Mouse (Mus musculus) monocyte, adult 2 months (primary cell): ENCODE measurements around the gene Gpc3.
"Not testable (repeated sequence)": the region's sequence is repeated elsewhere in the genome, so short reads cannot be mapped to it uniquely, and the experiment has no call there.

Source experiments
- DNase-seq, 2 experiments: peaks; one replicate each; pipeline ENCODE4 v3.0.0; 2022; ENCODE audit warnings: low spot score in 2 of 2, low read depth in 1 of 2

Gpc3 gene

DNA sequence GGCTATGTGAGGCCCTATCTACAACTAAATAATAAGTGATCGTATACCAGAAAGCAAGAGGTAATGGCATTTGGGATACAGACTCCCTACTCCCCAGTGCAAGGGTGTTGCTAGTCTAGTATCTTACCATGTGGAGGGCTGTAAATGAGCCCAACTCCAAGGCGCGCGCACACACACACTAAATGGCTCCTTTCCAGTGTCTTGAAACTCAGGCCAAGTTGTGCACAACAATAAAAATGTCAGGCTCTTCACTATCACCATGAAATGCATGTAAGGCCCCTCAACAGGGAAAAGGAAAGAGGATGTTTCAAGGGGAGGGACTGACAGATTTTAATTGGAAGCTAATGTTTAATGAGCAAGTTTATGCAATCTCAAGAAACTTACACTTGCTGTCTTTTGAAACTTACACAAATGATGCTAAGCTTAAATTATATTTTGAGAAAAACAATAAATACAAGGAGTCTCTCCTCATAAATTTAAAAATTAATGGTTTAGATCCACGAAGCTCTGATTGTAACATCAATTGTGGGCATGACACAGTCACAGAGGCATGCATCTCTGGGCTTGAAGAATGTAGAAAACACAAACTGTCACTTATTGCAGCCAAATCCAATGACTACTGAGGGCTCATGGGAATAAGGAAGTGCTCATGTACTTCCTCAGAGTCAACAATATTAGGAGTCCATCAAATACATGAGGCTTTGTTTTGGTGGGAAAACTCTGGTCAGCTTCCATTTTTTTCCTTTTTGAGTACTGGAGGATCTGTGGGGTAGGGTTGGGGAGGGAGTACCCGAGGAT lies 332.4 kb downstream of the Gpc3 start:
- DNase-seq, result no peak

DNA sequence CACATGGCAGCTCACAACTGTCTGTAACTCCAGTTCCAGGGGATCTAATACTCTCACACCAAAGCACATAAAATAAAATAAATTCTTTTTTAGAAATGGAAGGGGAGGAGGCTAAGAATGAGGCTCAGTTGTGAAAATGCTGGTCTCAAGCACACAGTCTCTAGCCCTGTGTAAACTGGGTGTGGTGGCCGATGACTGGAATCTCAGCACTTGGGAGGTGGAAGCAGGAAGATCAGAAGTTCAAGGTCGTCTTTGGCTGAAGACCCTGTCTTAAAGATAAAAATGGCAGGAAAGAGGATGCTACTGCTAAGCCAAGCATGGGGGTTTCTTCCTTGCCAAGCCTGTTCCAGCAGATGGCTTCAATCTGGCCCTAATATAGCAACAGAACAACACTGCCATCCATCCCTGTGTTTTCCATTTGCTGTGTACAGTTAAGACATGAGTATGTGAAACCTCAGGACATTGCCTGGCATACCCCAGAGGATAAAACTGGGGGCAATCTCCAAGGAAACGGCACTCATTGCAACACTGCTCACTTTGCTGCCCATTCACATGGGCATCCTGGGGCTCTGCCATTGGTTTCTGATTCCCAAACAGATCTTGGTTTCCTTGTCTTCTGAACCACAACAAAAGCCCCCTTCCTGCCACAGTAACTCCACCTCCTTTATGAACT lies 334.9 kb downstream of the Gpc3 start:
- DNase-seq, result no peak

DNA sequence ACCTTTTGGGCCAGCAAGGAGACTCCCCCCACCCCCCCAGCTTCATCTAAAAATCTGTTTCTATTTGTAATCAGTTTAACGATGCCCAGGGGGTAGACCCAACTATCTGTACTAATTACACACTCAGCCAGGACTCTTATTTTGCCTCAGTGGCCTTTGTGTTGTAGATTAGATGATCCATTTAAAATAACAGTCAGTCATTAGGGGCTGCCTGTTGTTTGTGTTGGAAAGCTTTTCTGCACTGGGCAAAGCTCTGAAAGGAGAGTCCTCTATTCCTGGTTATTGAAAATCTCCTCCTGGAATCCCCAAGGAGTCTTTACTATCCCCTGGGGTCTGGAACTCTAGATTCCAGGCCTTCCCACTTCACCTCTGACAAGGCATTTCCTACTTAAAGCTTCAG lies 336.2 kb downstream of the Gpc3 start:
- DNase-seq, result no peak

- no peak for DNase-seq
These were observed 340.7 kb downstream of the Gpc3 start for GRCm38 (mm10) chrX:52273016-52273415.

GRCm38 (mm10) chrX:52261991-52262390 lies 351.8 kb downstream of the Gpc3 start:
- no peak for DNase-seq

DNA sequence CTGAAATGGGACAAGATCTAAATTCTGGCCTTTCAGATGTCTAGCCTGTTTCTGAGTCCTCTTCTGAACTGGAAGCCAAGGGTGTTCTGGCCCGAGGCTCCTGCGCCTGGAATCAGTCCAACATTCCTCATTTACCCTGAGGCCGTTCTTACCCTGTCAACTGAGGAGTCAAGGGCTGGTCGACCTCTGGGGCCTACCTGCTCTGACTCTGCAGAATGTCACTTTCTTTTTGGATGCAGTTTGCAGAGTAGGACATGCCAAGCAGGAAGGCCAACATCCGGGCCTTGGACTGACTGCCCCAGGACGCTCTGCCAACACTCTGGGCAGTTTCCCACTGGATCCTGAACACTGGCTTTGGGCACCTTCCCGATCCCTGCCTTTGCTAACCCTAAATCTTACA lies 352.2 kb downstream of the Gpc3 start:
- DNase-seq, result no peak

- not testable (repeated sequence) for DNase-seq
These were observed 354.0 kb downstream of the Gpc3 start for GRCm38 (mm10) chrX:52259771-52260170.

DNA sequence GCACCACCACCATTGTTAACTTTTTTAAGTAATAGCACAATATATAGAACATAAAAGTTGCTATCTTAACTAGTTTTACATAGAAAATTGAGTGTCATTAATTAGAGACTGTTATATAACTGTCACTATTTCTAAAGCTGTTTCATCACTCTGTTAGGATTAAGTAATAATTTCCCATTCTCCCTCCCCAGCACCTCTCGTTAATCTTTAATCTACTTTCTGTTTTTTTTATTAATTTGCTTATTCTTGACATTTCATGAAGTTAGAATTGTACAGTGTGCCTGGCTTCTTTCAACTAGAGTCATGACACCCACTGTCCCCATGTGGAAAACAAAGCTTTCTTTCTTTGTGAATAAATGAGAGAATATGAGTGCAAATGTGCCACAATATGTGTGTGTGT lies 359.2 kb downstream of the Gpc3 start:
- DNase-seq, result no peak

- DNase-seq, result no peak
These were observed 368.0 kb downstream of the Gpc3 start for GRCm38 (mm10) chrX:52245694-52246297.

- DNase-seq, result no peak
These were observed 376.3 kb downstream of the Gpc3 start for GRCm38 (mm10) chrX:52237470-52237869.

GRCm38 (mm10) chrX:52231984-52232383 lies 381.8 kb downstream of the Gpc3 start:
- DNase-seq, result no peak

- no peak for DNase-seq
These were observed 383.0 kb downstream of the Gpc3 start for GRCm38 (mm10) chrX:52230711-52231110.
